Mouse (Mus musculus): ENCODE data around the gene Rps23.

Gene Rps23

GRCm38 (mm10) chr13:90933256-90933655 is 10.5 kb downstream of the Rps23 start:
- DNase-seq (ENCODE audit: low spot score in 2 of 2) = no peak

DNA sequence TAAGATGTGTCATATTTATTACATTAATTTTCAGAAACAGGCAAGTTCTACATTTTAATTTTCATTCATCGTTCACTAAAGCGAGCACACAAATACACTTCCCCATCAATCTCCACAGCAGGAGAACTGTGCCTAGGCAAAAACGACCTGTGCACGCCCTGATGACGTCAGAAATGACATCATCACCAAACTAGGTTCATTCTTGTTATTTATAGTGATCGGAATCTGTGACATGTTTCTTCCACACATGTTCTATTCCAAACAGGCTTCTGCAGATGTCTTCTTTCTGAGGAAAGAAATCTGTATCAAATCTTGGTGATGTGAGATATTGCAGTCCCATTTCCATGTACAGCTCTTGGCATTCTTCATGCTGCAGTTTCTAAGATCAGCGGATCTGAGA is 13.1 kb downstream of the Rps23 start:
- DNase-seq (ENCODE audit: low spot score in 2 of 2) = no peak

GRCm38 (mm10) chr13:90939192-90939591 is 16.4 kb downstream of the Rps23 start:
- no peak for DNase-seq (ENCODE audit: low spot score in 2 of 2)

- DNase-seq (ENCODE audit: low spot score in 2 of 2) = no peak
Observed at GRCm38 (mm10) chr13:90939600-90939999, 16.8 kb downstream of the Rps23 start.

DNA sequence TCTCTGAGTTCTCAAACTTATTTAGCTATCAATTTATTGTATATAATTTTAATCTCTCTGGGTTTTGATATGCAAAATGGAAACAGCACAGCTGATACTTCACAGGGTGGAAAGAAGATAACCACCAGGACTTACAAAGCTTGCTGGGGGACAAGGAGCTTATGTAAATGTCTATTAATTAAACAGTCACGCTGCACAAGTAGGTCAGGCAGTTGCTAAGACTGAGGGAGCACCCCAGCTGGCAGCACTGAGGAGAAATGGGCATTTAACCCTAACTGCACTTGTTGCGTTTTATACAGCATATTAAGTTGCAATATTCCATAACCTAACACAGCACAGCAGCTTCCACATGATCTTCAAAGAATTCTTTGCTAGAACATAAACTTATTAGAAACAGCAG is 36.1 kb downstream of the Rps23 start:
- no peak for DNase-seq (ENCODE audit: low spot score in 2 of 2)

DNA sequence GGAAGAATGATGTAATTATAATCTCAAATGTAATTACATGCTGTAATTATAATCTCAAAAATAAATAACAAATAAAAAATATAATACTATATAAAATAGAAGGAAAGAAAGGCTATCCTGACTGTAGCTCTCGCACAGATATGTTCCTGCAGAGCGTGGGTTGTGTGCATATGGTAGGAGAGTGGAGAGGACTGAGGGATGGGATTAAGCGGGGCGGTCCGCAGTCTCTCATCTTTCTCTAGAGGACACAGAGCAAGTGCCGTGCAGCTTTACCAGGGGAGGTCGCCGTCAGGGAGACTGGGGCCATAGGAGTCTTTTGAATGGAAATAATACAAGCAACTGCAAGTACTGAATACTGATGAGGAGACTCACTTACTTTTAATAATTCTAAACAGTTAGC is 37.8 kb downstream of the Rps23 start:
- no peak for DNase-seq (ENCODE audit: low spot score in 2 of 2)

DNA sequence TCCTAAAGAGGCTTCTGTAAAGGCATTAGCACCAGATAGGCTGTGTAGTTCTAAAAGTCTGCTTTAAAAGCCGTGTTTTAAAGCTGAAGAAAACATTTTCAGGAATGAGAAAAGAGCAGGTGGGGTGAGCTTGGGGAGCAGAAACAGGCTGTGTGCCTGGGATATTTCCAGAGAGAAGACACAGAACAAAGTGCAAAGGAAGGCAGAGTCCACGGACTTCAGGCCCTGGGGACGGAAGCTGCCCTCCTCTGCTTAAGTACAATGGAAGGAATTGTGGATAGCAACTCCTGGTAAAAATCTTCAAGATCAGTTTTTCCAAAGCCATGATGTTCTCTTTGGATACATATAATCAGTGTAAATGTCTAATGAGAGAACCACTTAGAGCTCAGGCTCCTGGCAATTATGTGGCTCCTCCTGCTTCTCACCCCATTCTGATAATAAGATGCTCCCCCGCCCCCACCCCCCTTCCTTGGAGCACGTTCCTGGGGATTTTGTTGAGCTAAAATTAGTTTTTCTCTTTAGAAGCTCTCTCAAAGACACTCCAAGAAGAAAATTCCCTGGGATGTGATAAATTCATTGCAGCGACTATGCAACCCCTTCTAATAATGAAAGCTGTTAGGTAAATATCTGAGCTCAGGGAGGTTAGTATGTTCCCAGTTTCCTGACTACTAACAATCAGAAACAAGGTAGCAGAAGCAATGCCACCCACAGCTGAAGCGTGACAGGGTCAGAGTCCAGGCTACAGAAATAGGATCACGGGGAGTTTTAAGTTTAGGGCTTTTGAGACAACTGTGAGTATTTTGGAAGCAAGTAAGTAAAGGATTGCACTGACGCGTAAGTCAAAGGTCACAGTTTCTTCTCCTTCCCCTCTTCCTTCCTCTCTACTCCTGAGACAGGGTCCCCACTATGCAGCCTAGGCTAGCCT is 40.3 kb downstream of the Rps23 start:
- DNase-seq (ENCODE audit: low spot score in 2 of 2) = no peak

- DNase-seq (ENCODE audit: low spot score in 2 of 2) = no peak
Observed at GRCm38 (mm10) chr13:90964511-90964910, 41.8 kb downstream of the Rps23 start.

DNA sequence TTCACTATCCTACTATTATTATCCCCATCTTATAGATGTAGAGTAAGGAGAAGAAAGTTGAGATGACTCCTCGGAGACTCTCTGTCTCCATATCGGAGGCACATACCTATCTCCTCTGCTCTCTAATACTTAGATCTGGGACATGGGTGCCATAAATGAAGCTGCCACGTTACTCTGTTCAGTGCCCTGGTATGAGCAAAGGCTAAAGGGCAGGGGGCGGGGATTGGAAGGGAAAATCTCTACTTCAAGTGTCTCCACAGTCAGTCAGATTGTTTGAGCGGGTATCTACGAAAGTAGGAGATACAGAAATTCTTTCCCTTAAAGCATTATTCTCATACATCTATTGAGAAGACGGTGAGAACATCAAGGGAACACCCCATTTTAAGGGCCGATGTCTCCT is 43.2 kb downstream of the Rps23 start:
- DNase-seq (ENCODE audit: low spot score in 2 of 2) = no peak

DNA sequence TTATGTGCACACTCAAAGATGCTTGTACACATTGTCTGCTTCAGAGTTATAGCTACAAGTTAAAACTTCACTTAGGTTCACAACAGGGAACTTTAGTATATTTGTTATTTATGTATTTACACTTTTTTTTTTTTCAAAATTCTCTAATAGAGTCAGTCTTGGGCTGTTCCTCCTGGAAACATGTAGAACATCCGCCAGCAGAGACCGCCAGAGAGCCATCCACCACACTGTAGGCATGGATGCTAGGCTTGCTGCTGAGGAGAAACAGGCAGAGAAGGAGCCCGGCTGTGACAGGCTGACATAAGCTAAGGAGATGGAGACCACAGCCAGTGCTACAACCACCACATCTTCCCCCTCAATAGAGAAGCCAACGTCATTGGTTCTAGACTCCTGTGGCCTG is 44.7 kb downstream of the Rps23 start:
- DNase-seq (ENCODE audit: low spot score in 2 of 2) = peak; percentile 94

DNA sequence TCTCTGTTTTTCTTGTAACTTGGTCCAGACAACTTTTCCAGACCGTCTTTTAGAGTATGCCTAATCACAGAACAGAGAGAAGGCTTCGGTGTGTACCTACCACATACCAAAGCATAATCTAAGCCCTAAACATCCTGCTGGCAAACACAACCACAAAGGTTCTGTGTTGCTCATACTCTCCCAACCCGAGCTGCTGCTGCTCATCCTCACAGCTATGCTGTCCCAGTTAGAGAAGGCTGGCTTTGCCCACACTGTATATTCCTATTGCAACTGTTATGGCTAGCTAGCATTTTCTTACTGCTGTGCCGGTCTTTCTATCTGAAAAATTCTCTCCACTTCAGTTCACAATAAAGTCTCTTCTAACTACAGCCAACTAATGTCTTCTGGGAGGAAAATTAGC is 46.2 kb downstream of the Rps23 start:
- no peak for DNase-seq (ENCODE audit: low spot score in 2 of 2)

- no peak for DNase-seq (ENCODE audit: low spot score in 2 of 2)
Observed at GRCm38 (mm10) chr13:90970259-90971017, 47.7 kb downstream of the Rps23 start.

DNA sequence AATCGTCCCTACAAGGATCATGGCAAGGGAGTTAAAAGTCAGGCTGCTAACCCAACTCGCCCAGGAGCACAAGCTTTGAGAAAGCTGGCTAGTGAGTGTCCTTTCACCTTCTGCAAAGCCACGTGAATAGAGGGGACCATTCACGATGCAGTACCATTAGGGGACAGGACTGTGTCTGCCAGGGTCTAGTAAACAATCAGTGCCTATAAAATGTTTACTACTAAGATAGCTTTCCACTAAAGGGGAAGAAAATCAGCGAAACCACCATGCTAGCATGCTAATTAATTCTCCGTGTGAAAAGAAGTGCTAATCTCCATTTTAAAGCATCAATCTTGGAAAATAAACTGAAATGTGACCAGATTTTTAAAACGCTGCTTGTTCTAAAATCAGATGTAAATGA is 50.7 kb downstream of the Rps23 start:
- no peak for DNase-seq (ENCODE audit: low spot score in 2 of 2)

Measured in right cerebral cortex, adult 2 months (tissue).